Mouse (Mus musculus) forebrain, embryonic 14.5 days (tissue): ENCODE measurements around the gene Gcdh. TPM values are rescaled to one million over a fixed set of nuclear protein-coding genes. Genes with fewer than 3 reads are reported as not detected.

Source experiments
- ATAC-seq: fragments of 200-750 bp; cut with Nextera tagmentation; 2 replicates; pipeline ENCODE4 v1.8.0; 2017; ENCODE audit warnings: mild to moderate bottlenecking, moderate library complexity
- DNase-seq: peaks from one replicate; pipeline ENCODE4 v3.0.0-alpha.2; 2015; ENCODE audit warnings: low spot score
- H3K27ac ChIP-seq: fragments of 300-500 bp; sonication (generic); 2 replicates; pipeline ENCODE4 v1.5.1; 2014; ENCODE audit warnings: low read depth, mild to moderate bottlenecking, control low read depth, low read length, moderate library complexity
- H3K27me3 ChIP-seq: fragments of 300-500 bp; sonication (generic); replicated peaks from 2 replicates; pipeline ENCODE4 v1.6.1; 2014; ENCODE audit warnings: low read length, control low read depth, mixed read lengths; ENCODE audit not compliant: control insufficient read depth, insufficient read depth
- H3K36me3 ChIP-seq: fragments of 300-500 bp; sonication (generic); 2 replicates; pipeline ENCODE4 v1.6.1; 2014; ENCODE audit warnings: low read length, control low read depth; ENCODE audit not compliant: control insufficient read depth, insufficient read depth
- H3K4me1 ChIP-seq: fragments of 300-500 bp; sonication (generic); 2 replicates; pipeline ENCODE4 v1.6.1; 2014; ENCODE audit warnings: antibody characterized with exemption, low read length, control low read depth; ENCODE audit not compliant: control insufficient read depth, insufficient read depth
- H3K4me2 ChIP-seq: fragments of 300-500 bp; sonication (generic); 2 replicates; pipeline ENCODE4 v1.6.1; 2014; ENCODE audit warnings: mild to moderate bottlenecking, control low read depth, low read length
- H3K4me3 ChIP-seq: fragments of 300-500 bp; sonication (generic); 2 replicates; pipeline ENCODE4 v1.5.1; 2014; ENCODE audit warnings: low read depth, low read length, control low read depth
- H3K9ac ChIP-seq: fragments of 300-500 bp; sonication (generic); 2 replicates; pipeline ENCODE4 v1.6.1; 2014; ENCODE audit warnings: mild to moderate bottlenecking, low read length, control low read depth, moderate library complexity
- H3K9me3 ChIP-seq: fragments of 300-500 bp; sonication (generic); replicated peaks from 2 replicates; pipeline ENCODE4 v1.6.1; 2016; ENCODE audit warnings: low read length, control low read depth, mixed read lengths; ENCODE audit not compliant: control insufficient read depth
- WGBS: fragments of 180-500 bp; shearing (Covaris S2); extraction: QIAGEN DNeasy Blood & Tissue Kit; methylation state at CpG from one replicate; pipeline ENCODE4 v1.1.7; 2014; 5-methylcytosine and 5-hydroxymethylcytosine counted together
- polyA plus RNA-seq: library from polyadenylated mRNA; unstranded; fragments of >200 nt; fragmentation: Nextera tagmentation; extraction: Ambion mirVana; gene quantifications from 2 replicates; pipeline ENCODE4 v1.2.1, GENCODE M21; 2014

The Gcdh gene
- polyA plus RNA-seq, 1 experiment from 2014 or later: 27.1 TPM

DNA sequence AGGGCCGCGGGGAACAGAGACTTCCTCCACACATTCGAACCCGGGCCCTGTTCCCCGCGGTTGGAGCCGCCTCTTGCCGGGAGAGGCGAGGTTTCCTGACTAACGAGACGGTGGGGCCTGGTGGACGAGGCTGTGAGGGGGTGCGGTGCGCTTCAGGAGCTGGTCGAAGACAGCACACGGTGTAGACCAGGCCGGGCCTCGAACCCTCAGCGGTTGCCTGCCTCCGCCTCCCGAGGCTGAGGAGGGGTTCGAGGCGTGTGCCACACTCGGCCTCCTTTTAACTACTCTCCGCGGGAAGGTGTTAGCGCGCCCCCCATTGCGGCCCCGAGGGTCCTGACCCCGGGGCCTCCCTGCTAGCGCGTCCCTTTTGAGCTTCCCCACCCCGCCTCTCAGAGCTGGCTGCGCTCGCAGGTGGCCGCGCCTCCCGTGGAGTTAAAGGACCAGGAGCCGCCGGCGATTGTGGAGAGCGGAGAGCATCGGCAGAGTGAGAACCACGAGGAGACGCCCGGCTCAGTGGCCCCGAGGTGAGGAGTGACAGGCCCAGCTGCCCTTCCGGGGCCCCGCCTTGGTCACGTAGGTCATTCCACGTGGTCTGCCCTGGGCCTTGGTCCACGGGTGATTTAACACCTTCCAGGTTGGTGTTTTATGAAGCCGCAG is 21.3 kb downstream of the Gcdh start:
- Histone ChIP-seq H3K4me2 (peak overlapping the region; percentile 90), H3K4me3 (peak overlapping the region; percentile 38), H3K36me3 (peaks cover 30% of the 10 kb centered on the region), H3K27me3 (no peaks in the 10 kb centered on the region), H3K9ac (peak overlapping the region; percentile 59), H3K4me1 (peaks cover 11% of the 10 kb centered on the region), H3K9me3 (no peaks in the 10 kb centered on the region), H3K27ac (no peak overlapping the region)
- ATAC-seq (peak; percentile 66), DNase-seq (peak; percentile 28)
- 4% methylated on average over 49 of the region's 54 CpGs for WGBS

GRCm38 (mm10) chr8:84871376-84872308 is 22.1 kb downstream of the Gcdh start, which contains the start of gene Syce2:
Syce2 (plus strand) TSS chr8:84872111.
- Histone ChIP-seq H3K4me1 (peaks cover 11% of the 10 kb centered on the region), H3K9me3 (no peaks in the 10 kb centered on the region), H3K27ac (no peak within 1 kb of the TSS), H3K4me3 (peak within 1 kb of the TSS; percentile 38), H3K9ac (peak within 1 kb of the TSS; percentile 59), H3K36me3 (peaks cover 38% of the 10 kb centered on the region), H3K4me2 (peak within 1 kb of the TSS; percentile 90), H3K27me3 (no peaks in the 10 kb centered on the region)
- 16% methylated on average over 44 of the region's 46 CpGs for WGBS
- ATAC-seq: peak; percentile 80
- peak; percentile 66 for DNase-seq

DNA sequence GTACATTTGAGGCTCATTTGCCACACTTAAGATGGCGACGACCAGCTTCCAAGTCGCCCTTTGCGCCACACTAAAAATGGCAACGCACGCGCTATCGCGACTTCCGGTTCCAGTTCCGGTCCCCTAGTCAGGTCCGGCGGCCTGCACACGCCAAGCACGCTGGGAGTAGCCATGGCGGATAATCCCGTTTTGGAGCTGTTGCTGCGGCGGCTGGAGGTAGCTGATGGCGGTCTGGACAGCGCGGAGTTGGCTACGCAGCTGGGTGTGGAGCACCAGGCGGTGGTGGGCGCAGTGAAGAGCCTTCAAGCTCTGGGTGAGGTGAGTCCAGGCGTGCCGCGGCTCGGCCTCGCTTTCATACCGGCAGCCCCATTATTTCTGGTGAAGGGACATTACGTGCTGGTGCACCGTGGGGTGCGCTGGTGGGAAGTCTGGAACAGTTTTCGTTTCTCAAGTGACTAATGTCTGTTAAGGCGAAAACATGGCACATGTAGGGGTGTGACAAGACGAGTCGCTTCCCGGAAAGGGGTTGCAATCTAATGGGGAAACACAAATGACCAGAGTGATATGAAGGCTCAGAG is 36.8 kb downstream of the Gcdh start, which contains the start of gene Farsa:
Farsa (plus strand) TSS at position 126 of the 578 bp plus-strand sequence.
- peak within 1 kb of the TSS; percentile 79 for H3K9ac ChIP-seq
- peak within 1 kb of the TSS; percentile 65 for H3K4me2 ChIP-seq
- peak within 1 kb of the TSS; percentile 69 for H3K4me3 ChIP-seq
- H3K27me3 ChIP-seq: no peaks in the 10 kb centered on the region
- DNase-seq (peak; percentile 96), ATAC-seq (peak; percentile 96)
- H3K9me3 ChIP-seq: no peaks in the 10 kb centered on the region
- H3K27ac ChIP-seq: peak within 1 kb of the TSS; percentile 22; the same call in 1 of the 2 replicates
- peaks cover 19% of the 10 kb centered on the region for H3K36me3 ChIP-seq
- peaks cover 9% of the 10 kb centered on the region for H3K4me1 ChIP-seq
- under 1% methylated on average over 39 of the region's 39 CpGs for WGBS

- no peak for DNase-seq
- Histone ChIP-seq H3K4me2 (peak overlapping the region; percentile 65; the same call in 1 of the 2 replicates), H3K9ac (no peak overlapping the region), H3K27me3 (no peaks in the 10 kb centered on the region), H3K36me3 (peaks cover 13% of the 10 kb centered on the region), H3K4me1 (peaks cover 9% of the 10 kb centered on the region), H3K4me3 (peak overlapping the region; percentile 69; the same call in 1 of the 2 replicates), H3K27ac (no peak overlapping the region), H3K9me3 (no peaks in the 10 kb centered on the region)
- peak; percentile 2; the same call in 1 of the 2 replicates for ATAC-seq
- WGBS: 95% methylated on average over 3 of the region's 3 CpGs
Observed at GRCm38 (mm10) chr8:84856434-84856833, 37.3 kb downstream of the Gcdh start.

- ATAC-seq (no peak), DNase-seq (no peak)
- H3K4me1 ChIP-seq: peaks cover 17% of the 10 kb centered on the region
- peaks cover 31% of the 10 kb centered on the region for H3K36me3 ChIP-seq
- no peaks in the 10 kb centered on the region for H3K9me3 ChIP-seq
- no peaks in the 10 kb centered on the region for H3K27me3 ChIP-seq
- H3K9ac ChIP-seq: peak overlapping the region; percentile 76
- peak overlapping the region; percentile 86 for H3K4me2 ChIP-seq
- H3K4me3 ChIP-seq: peak overlapping the region; percentile 45
- 0 out of 2 replicates have a peak overlapping the region, but pooled peaks have one; percentile 69 for H3K27ac ChIP-seq
- WGBS: 53% methylated on average over 6 of the region's 6 CpGs
Observed at GRCm38 (mm10) chr8:84847684-84848435, 45.9 kb downstream of the Gcdh start.

DNA sequence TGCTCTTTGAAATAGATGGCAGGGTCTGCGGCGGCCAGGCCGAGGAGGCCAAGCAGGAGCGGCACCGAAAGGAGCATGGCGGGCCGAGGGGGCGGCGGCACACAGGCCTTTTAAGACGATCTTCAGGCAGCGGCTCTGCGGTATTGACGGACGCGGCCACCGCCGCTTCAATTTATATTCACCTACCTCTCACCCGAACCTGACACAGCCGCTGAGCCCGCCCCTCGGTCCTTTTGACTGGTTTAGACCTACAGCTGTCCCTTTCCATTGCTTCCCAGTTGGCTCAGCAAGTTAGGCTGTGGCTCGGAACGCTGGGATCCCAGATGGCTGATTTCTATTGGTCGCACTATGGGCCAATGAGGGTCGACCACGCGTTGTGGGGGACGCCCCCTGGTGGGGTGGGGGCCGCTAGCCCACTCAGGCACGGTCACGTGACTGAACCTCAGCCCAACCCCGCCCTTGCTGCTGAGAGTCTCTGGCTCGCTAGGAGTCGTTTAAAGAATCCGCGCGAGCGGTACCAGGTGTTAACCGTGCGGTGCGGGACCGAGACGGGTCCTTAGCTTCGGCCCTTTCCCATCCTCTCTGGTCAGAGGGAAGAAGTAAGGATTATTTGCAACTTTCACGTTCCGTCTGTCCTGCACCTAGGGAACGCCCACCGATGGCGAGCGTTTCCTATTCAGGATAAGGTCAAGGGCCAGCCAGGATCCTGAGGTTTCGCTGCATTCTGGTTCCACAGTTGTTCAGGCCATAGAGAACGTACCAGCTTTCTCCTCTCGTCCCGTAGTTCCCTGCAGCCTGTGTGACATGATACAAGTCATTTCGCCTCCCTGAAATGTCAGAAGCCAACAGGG is 46.8 kb downstream of the Gcdh start, which contains the start of gene Calr:
Calr (minus strand) TSS at position 213 of the 851 bp plus-strand sequence.
- Histone ChIP-seq H3K4me1 (peaks cover 17% of the 10 kb centered on the region), H3K36me3 (peaks cover 40% of the 10 kb centered on the region), H3K9me3 (no peaks in the 10 kb centered on the region), H3K9ac (peak within 1 kb of the TSS; percentile 98), H3K4me3 (peak within 1 kb of the TSS; percentile 96), H3K4me2 (peak within 1 kb of the TSS; percentile 86), H3K27ac (peak within 1 kb of the TSS; percentile 80), H3K27me3 (no peaks in the 10 kb centered on the region)
- DNase-seq: peak; percentile 100
- WGBS: under 1% methylated on average over 55 of the region's 55 CpGs
- peak; percentile 99 for ATAC-seq

- DNase-seq: no peak
- ATAC-seq: peak; percentile 38; the same call in 1 of the 2 replicates
- peak overlapping the region; percentile 80 for H3K27ac ChIP-seq
- H3K4me2 ChIP-seq: peak overlapping the region; percentile 80
- peak overlapping the region; percentile 98 for H3K9ac ChIP-seq
- H3K4me1 ChIP-seq: peaks cover 17% of the 10 kb centered on the region
- H3K27me3 ChIP-seq: no peaks in the 10 kb centered on the region
- peak overlapping the region; percentile 96 for H3K4me3 ChIP-seq
- no peaks in the 10 kb centered on the region for H3K9me3 ChIP-seq
- WGBS: under 1% methylated on average over 30 of the region's 30 CpGs
- peaks cover 47% of the 10 kb centered on the region for H3K36me3 ChIP-seq
Observed at GRCm38 (mm10) chr8:84846094-84846721, 47.5 kb downstream of the Gcdh start.
